Mouse (Mus musculus) myocyte (in vitro differentiated cells): ENCODE measurements around the gene Slc24a3. TPM values are rescaled to one million over a fixed set of nuclear protein-coding genes. Genes with fewer than 3 reads are reported as not detected.

ENCODE experiments used
- H3K27me3 ChIP-seq: one replicate; pipeline ENCODE4 v1.6.1; 2011; ENCODE audit not compliant: control insufficient read depth, insufficient read depth, insufficient read length
- H3K36me3 ChIP-seq: one replicate; pipeline ENCODE4 v1.6.1; 2011; ENCODE audit not compliant: control insufficient read depth, insufficient read depth
- H3K4me2 ChIP-seq: one replicate; pipeline ENCODE4 v1.6.1; 2011; ENCODE audit warnings: low read depth, control low read depth
- H3K4me3 ChIP-seq: one replicate; pipeline ENCODE4 v1.5.1; 2011; ENCODE audit warnings: mild to moderate bottlenecking, control low read depth, moderate library complexity
- H3K79me2 ChIP-seq: one replicate; pipeline ENCODE4 v1.6.1; 2011; ENCODE audit not compliant: control insufficient read depth, insufficient read depth
- H3ac ChIP-seq: one replicate; pipeline ENCODE4 v1.6.1; 2011; ENCODE audit not compliant: control insufficient read depth, insufficient read length
- CEBPB ChIP-seq: IDR thresholded peaks from 2 replicates; pipeline ENCODE4 v1.6.1; 2011; ENCODE audit warnings: mild to moderate bottlenecking, moderate library complexity; ENCODE audit not compliant: poor library complexity, insufficient read depth, severe bottlenecking
- E2F4 ChIP-seq: IDR thresholded peaks from one replicate; pipeline ENCODE4 v1.6.1; 2011; ENCODE audit warnings: mild to moderate bottlenecking, control low read depth, moderate library complexity; ENCODE audit not compliant: insufficient read depth
- MAX ChIP-seq: IDR thresholded peaks from one replicate; pipeline ENCODE4 v1.6.1; 2011; ENCODE audit warnings: low read depth, mild to moderate bottlenecking, control low read depth
- MYOD1 ChIP-seq, 3 experiments: IDR thresholded peaks; one replicate each; pipeline ENCODE4 v1.6.1; 2011; ENCODE audit warnings: control low read depth in 2 of 3, low read depth in 2 of 3, mild to moderate bottlenecking in 2 of 3, moderate library complexity in 1 of 3; ENCODE audit not compliant: insufficient read length in 2 of 3, control insufficient read depth in 1 of 3
- MYOG ChIP-seq, 3 experiments: IDR thresholded peaks; one replicate each; pipeline ENCODE4 v1.6.1; 2011; ENCODE audit warnings: control low read depth in 2 of 3, low read depth in 2 of 3, mild to moderate bottlenecking in 2 of 3; ENCODE audit not compliant: insufficient read length in 2 of 3, control insufficient read depth in 1 of 3, insufficient read depth in 1 of 3
- POLR2A ChIP-seq: IDR thresholded peaks from one replicate; pipeline ENCODE4 v1.6.1; 2011; ENCODE audit warnings: low read depth, mild to moderate bottlenecking, control low read depth, moderate library complexity; ENCODE audit not compliant: insufficient read length
- POLR2AphosphoS2 ChIP-seq: IDR thresholded peaks from one replicate; pipeline ENCODE4 v1.6.1; 2011; ENCODE audit warnings: low read depth, control low read depth; ENCODE audit not compliant: insufficient read length
- REST ChIP-seq: IDR thresholded peaks from one replicate; pipeline ENCODE4 v1.6.1; 2011; ENCODE audit warnings: mild to moderate bottlenecking, control low read depth, moderate library complexity; ENCODE audit not compliant: insufficient read depth, insufficient read length
- SRF ChIP-seq: IDR thresholded peaks from one replicate; pipeline ENCODE4 v1.6.1; 2011; ENCODE audit warnings: low read depth; ENCODE audit not compliant: control insufficient read depth, insufficient read length
- TCF12 ChIP-seq: IDR thresholded peaks from one replicate; pipeline ENCODE4 v1.6.1; 2011; ENCODE audit warnings: mild to moderate bottlenecking, control low read depth; ENCODE audit not compliant: poor library complexity, insufficient read depth, severe bottlenecking
- TCF3 ChIP-seq: IDR thresholded peaks from one replicate; pipeline ENCODE4 v1.6.1; 2011; ENCODE audit warnings: low read depth, control low read depth; ENCODE audit not compliant: insufficient read length
- USF1 ChIP-seq: IDR thresholded peaks from one replicate; pipeline ENCODE4 v1.6.1; 2011; ENCODE audit warnings: low read depth, mild to moderate bottlenecking, control low read depth, moderate library complexity
- polyA plus RNA-seq: library from polyadenylated mRNA; unstranded; fragments of >200 nt; fragmentation: generic; extraction: Trizol; gene quantifications from one replicate; pipeline ENCODE4 v1.2.1, GENCODE M21; 2012; ENCODE audit warnings: missing spikeins

The Slc24a3 gene
- polyA plus RNA-seq, 1 experiment, result 4.8 TPM

DNA sequence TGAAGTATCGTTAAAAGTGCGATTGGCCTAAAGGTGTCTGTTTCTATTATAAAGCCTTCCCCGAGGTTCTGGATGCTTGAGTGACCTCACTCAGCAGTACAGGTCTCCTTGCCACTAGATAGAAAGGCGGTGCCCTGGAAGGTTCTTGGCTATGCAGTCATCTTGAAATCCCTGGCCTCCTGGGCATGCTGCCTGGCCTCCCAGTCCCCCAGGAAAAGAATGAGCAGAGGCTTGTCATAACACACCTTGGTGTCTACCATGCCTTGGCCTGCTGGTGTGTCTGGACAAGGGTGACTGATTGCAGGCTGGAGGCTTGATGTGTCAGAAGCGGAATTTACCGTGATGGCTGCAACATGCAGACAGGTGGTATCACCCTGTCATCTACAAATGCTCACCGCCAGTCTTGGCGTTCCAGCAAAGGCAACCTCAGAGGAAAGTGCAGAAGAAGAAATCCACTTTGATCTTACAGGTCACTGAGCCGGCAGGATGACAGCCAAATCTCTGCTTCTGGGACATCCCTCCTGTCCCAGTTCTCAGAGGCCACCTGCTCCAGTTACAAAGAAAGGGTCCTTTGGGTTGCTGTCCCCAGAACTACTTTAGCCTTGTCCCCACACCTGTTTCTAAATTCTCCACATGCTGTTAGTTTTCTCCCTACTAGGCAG is 106.6 kb downstream of the Slc24a3 start:
- no peak overlapping the region for H3K4me2 ChIP-seq
- no peak overlapping the region for H3K4me3 ChIP-seq
- H3K79me2 ChIP-seq, result no peaks in the 10 kb centered on the region
- no peaks in the 10 kb centered on the region for H3K27me3 ChIP-seq
- no peaks in the 10 kb centered on the region for H3K36me3 ChIP-seq
- no peak overlapping the region for H3ac ChIP-seq
- TF ChIP-seq MYOD1 (IDR thresholded peaks at IDR 0.05; ENCODE audit: control insufficient read depth in 1 of 3, insufficient read length in 2 of 3, low read depth in 2 of 3) (no peak), E2F4 (no peak), REST (no peak), USF1 (no peak), MYOG (IDR thresholded peaks at IDR 0.05; ENCODE audit: control insufficient read depth in 1 of 3, insufficient read depth in 1 of 3, insufficient read length in 2 of 3, low read depth in 2 of 3) (no peak), TCF3 (no peak)

DNA sequence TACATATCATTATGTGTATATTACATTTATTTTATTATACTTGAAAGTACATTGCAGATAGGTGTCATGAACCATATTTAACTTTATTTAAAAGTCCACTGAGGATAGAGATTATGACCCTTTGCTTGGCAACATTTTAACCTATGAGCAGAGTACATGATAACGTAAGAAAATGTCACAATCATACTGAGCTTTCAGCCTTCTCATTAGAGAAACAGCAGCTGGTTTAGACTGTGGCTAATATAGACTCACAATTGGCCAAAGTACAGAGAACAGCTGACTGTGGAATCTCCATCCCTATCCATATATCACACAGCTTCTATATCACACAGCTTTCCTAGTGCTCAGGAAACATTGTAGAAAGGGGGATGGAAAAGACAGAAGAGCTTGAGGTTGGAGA is 111.8 kb downstream of the Slc24a3 start:
- Histone ChIP-seq H3K79me2 (no peaks in the 10 kb centered on the region), H3K27me3 (no peaks in the 10 kb centered on the region), H3K4me3 (no peak overlapping the region), H3ac (no peak overlapping the region), H3K36me3 (no peaks in the 10 kb centered on the region), H3K4me2 (no peak overlapping the region)
- TF ChIP-seq POLR2AphosphoS2, result no peak

DNA sequence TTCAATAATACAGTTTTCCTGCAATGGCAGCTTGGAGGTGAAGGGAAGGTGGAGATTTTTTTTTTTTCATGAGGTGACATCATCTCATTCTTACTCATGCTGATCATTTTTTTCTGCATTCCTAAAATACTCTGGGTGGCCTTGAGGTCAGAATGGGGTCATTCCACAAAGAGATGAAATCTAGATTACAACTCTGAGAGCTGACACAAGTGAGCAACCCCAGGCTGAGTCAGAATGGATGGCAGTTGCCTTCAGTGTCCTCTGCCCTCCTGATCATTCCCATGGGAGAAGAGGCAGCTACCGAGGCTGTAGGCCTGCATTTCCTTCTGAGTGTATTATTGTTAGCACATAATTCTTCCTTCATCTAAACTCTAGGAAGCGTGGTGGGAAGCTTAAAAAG is 116.2 kb downstream of the Slc24a3 start:
- TF ChIP-seq CEBPB (0 out of 2 replicates have a peak, but pooled peaks have one; percentile 39), TCF12 (no peak)
- Histone ChIP-seq H3ac (no peak overlapping the region), H3K4me3 (no peak overlapping the region), H3K27me3 (no peaks in the 10 kb centered on the region), H3K4me2 (peak overlapping the region; percentile 22), H3K36me3 (no peaks in the 10 kb centered on the region), H3K79me2 (no peaks in the 10 kb centered on the region)

DNA sequence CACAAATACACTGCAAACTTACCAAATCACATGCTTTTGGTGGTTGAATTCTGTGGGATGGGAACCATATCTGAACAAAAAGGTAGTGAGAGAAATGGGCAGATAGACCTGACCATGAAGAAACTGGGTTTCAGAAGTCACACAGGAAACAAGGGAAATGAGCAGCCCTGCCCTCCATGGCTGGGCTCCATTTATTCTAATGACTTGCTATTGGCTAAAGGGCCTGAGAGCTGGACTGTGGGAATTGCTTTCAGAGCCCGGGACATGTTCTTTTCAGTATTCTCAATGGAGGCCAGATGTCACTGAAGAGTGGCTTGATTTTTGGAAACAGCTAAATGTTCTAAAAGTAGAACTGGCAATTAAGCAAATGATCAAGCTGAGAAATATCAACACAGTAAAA is 120.9 kb downstream of the Slc24a3 start:
- Histone ChIP-seq H3K27me3 (no peaks in the 10 kb centered on the region), H3K36me3 (no peaks in the 10 kb centered on the region), H3K4me2 (no peak overlapping the region), H3ac (no peak overlapping the region), H3K4me3 (no peak overlapping the region), H3K79me2 (no peaks in the 10 kb centered on the region)
- no peak for TF ChIP-seq E2F4
- TF ChIP-seq MAX, result no peak
- no peak for TF ChIP-seq POLR2AphosphoS2
- TF ChIP-seq POLR2A, result no peak
- TF ChIP-seq CEBPB, result no peak
- TF ChIP-seq TCF3, result no peak
- TF ChIP-seq USF1, result no peak

DNA sequence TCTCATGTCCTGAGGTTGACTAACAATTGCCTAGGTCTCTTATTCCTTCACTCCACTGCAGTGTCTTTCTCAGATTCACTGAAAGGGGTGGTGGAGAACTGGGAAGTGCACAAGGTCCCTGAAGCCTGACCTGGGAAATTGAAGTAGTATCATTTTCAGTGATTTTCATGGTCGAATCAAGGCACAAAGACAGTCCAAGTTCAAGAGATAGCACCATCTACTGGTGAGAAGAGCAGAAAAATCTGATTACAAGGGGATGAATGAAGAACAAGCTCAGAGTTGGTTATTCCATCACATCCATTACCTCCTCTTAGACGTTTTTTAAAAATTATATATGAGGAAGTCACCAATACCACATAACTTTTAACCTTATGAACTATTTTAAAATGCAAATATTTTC is 123.9 kb downstream of the Slc24a3 start:
- Histone ChIP-seq H3K4me2 (no peak overlapping the region), H3K36me3 (no peaks in the 10 kb centered on the region), H3K79me2 (no peaks in the 10 kb centered on the region), H3K4me3 (no peak overlapping the region), H3K27me3 (no peaks in the 10 kb centered on the region), H3ac (no peak overlapping the region)
- TF ChIP-seq TCF12, result no peak

DNA sequence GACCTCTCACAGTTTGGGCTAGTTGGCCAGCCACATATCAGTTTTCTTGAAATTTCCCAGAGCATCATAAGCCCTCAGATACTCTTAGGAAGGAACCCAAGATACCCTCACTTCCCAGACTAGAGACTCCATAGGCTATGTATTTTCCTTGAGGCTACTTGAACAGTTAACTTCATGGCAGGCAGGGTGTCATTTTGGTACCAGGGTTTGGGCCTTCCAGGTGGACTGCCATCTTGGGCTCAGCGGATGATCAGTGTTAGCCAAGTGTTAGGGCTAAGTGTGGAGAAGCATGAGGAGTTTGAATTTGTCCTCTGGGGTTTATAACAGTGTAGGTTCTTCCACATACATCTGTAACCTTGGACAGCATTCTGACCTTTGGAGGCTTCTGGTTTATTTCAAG is 124.6 kb downstream of the Slc24a3 start:
- Histone ChIP-seq H3ac (no peak overlapping the region), H3K79me2 (no peaks in the 10 kb centered on the region), H3K4me3 (no peak overlapping the region), H3K27me3 (no peaks in the 10 kb centered on the region), H3K36me3 (no peaks in the 10 kb centered on the region), H3K4me2 (no peak overlapping the region)
- TF ChIP-seq POLR2AphosphoS2, result no peak
- no peak for TF ChIP-seq SRF
- TF ChIP-seq TCF3, result no peak
- no peak for TF ChIP-seq MAX
- no peak for TF ChIP-seq POLR2A
- TF ChIP-seq TCF12, result no peak
- no peak for TF ChIP-seq E2F4
- TF ChIP-seq USF1, result no peak
- no peak for TF ChIP-seq REST
- no peak for TF ChIP-seq MYOD1 (IDR thresholded peaks at IDR 0.05; ENCODE audit: control insufficient read depth in 1 of 3, insufficient read length in 2 of 3, low read depth in 2 of 3)
- no peak for TF ChIP-seq CEBPB
- no peak for TF ChIP-seq MYOG (IDR thresholded peaks at IDR 0.05; ENCODE audit: control insufficient read depth in 1 of 3, insufficient read depth in 1 of 3, insufficient read length in 2 of 3, low read depth in 2 of 3)
